Mouse (Mus musculus) CD4-positive, CD25-positive, alpha-beta regulatory T cell, adult 4 months (primary cell): ENCODE measurements around the gene Ccdc102a. TPM values are rescaled to one million over a fixed set of nuclear protein-coding genes. Genes with fewer than 3 reads are reported as not detected.
"Not testable (repeated sequence)": the region's sequence is repeated elsewhere in the genome, so short reads cannot be mapped to it uniquely, and the experiment has no call there.

Experiments used
- ATAC-seq: one replicate; pipeline ENCODE4 v1.8.0; 2017
- polyA plus RNA-seq, 2 experiments: library from polyadenylated mRNA; unstranded; fragments of 100-300 nt; shearing (Covaris generic); gene quantifications; one replicate each; pipeline ENCODE4 v1.2.1; 2017

Gene Ccdc102a
- polyA plus RNA-seq, 2 experiments from 2014 or later, result not detected

DNA sequence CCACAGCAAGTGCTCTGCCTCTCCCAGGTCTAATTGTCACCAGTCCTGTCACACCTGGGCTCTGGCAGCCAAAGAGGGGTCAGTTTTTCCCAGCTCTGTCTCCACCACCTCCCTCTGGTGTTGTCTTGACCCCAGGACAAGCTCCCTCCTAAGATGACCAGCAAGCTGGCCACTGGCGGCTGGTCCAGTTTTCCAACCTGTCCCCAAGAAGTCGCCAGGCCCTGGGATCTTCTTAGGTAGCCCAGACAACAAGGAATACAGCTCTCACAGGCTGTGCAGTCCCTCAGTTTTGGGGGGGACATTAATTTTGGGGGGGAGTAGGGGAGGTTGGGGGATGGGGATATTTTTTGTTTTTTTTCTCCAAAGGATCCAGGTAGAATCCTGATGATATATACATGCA is 45.3 kb downstream of the Ccdc102a start:
- ATAC-seq, result no peak

GRCm38 (mm10) chr8:94872156-94872555 is 45.7 kb downstream of the Ccdc102a start:
- ATAC-seq, result no peak

DNA sequence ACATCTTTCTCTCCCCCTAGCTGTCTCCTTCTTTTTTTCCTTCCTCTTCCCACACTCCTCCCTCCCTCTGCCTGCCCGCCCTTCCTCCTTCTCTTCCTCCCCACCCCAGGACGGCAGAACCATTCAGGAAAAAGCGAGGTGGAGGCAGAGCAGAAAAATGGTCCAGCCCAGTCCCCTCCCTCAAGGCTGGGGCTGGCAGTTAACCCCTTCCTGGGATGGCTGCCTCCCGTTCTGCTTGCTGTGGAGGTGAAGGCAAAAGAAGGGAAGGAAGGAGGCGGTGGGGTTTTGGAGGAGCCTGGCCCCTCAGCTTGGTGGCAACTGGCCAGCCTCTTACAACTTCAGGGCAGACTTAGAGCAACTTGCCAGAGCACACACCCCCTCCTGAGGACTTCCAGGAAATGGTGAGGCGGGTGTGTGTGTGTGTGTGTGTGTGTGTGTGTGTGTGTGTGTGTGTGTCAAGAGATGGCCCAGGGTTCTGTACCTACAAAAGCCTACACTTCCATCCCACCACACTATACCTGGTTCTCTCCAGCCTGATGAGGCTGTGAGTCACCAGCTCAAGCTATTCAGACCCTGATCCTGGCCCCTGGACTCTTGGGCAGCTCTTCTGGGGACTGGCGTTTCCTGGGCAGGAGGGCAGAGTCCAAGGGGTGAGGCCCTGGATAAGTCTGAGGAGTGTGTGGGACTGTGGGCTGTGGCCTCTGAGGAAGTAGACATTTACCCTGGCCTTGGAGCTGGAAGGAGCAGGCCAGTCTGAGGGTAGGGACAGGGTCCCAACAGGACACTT is 46.6 kb downstream of the Ccdc102a start:
- peak; percentile 56 for ATAC-seq

DNA sequence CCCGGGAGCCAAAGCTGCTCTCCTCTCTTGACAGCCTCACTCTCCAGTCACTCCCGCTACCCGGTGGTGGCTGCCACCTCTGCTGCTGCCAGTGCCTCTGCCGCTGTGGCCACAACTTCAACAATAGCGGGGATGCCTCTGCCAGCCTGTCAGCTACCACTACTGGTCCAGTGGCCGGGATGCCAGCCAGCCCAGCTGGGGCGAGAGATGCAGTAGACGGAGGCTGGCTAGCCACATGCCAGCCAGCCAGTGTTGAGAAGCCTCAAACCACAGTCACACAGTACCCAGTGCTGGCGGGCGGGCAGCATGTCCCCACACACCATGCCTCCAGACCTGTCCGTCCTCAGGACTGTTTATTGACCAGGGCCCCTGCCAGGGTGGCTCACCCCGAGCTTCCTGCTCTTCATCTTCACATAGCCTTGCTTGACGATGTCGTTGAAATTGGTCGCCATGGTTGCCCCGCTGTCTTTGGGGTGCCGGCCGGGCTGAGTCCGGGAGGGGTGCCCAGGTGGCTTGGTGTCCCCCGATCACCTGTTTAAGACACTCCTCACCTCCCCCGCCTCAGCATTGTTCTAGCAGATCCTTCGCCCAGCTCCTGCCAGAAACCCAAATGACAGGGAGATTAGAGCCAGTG is 47.3 kb downstream of the Ccdc102a start:
- ATAC-seq, result peak; percentile 33

- no peak for ATAC-seq
Measured at GRCm38 (mm10) chr8:94870003-94870402, 47.9 kb downstream of the Ccdc102a start.

- no peak for ATAC-seq
Measured at GRCm38 (mm10) chr8:94869146-94869545, 48.8 kb downstream of the Ccdc102a start.

GRCm38 (mm10) chr8:94866921-94867320 is 51.0 kb downstream of the Ccdc102a start:
- ATAC-seq, result no peak

DNA sequence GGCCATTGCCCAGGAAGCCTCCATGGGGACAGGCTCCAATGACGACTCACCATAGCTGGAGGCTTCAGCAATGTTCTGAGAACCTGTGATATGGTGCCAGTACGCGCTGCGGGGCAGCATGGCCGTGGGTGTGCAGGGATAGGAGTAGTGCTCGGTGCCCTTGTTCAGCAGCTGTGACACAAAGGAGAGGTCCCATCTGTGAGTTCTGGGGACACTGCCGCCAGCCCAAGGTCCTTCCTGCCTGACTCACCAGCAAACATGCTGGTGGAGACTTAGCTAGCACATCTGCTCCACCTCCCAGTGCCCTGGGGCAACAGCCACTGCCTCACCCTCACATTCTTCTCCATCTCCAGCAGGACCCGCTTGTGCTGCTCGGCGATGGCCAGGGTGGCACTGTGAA is 52.6 kb downstream of the Ccdc102a start:
- ATAC-seq, result no peak

DNA sequence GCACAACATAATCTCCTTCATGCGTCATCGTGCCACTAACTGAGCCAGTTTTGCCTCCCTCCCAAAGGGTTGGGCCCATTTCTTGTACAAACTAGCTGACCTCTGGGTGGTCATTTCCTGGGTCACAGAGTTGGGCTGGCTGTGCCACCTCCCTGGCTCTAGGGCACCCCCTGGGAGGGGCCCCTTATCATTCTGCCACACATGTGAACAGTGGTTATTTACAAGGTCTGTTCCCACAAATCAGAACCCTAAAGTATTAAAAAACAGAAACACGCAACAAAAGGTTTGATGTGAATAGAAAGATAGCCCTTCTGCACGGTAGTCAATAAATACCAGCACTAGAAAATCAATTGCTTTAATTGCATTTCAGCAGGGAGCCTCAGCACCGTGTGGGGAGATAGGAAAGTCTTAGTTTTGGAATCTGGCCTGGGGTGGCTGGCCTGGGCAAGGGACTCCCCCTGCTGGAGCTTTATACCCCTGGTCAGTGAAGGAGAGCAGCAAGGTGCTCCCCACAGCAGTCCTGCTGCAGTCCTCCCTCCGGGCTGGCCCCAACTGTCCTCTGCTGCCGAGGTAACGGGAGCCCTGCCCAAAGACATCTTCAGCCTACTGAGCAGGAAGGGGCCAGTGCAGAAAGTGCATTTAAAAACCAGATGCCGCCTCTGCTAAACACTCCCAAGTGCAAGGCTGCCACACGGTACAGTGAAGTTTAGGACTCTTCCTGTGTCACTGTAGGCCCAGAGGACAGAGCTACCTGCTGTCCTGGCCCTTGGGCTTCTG is 53.8 kb downstream of the Ccdc102a start:
- ATAC-seq, result no peak

DNA sequence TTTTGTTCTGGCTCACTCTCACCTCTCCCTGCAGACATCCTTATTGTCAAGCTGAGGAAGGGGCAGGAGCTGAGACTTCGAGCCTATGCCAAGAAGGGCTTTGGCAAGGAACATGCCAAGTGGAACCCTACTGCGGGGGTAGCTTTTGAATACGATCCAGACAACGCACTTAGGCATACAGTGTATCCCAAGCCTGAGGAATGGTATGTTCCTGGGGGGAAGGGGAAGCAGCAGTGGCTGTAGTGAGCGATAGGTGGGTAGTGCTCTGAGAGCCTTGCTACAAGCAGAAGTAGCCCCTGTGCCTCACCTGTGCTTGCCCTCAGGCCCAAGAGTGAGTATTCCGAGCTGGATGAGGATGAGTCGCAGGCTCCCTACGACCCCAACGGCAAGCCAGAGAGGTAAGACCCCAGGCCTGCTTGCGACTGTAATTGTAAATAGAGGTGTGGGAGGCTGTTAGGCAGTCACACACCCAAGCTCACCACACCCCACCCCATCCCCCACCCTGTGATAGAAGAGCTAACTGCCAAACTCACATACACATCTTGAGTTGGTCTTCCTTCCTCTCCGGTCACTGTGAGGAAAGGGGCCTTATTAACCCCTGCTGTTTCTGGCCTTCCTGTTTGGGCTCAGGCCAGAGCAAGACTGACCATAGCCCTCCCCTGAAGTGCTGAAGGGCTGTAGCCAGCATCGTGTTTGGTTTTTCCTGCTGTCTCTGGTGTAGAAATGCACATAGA is 55.2 kb downstream of the Ccdc102a start:
- ATAC-seq, result no peak

GRCm38 (mm10) chr8:94861352-94861910 is 56.5 kb downstream of the Ccdc102a start:
- peak; percentile 56 for ATAC-seq

- ATAC-seq, result peak; percentile 85
Measured at GRCm38 (mm10) chr8:94857346-94858173, 60.3 kb downstream of the Ccdc102a start, which contains the start of gene Polr2c. TSS of gene Polr2c (plus strand) at chr8:94857450.

GRCm38 (mm10) chr8:94857011-94857345 is 60.9 kb downstream of the Ccdc102a start:
- ATAC-seq, result peak; percentile 24

DNA sequence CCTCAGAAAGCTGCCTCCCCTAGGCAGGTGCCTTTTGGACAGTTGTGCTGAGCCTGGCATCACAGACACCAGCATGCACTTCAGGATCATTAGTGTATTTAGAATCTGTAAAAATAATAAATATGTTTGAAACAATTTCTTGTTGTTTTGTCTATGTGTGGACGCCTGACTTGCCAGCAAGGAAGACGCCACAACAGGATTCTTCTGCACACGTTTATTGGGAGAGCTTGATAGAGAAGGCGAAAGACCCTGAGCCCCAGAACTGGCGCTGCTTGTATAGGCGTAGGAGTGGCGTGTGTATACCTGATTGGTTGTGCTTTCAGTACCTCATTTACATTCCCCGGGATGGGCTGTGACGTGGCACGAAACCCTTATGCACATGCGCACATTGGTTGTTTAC is 63.1 kb downstream of the Ccdc102a start:
- ATAC-seq, result not testable (repeated sequence)

Other genes starting within 250 kb of the Ccdc102a start
- under 1 TPM in 1 of 2 experiments, not detected in 1; 0.47 TPM for gene Pllp, start 221.8 kb downstream of the Ccdc102a start, polyA plus RNA-seq
- not detected for gene Ccl22, start 172.5 kb downstream of the Ccdc102a start, polyA plus RNA-seq
- not detected for gene Cx3cl1, start 146.1 kb downstream of the Ccdc102a start, polyA plus RNA-seq
- gene Ccl17, start 107.6 kb downstream of the Ccdc102a start, polyA plus RNA-seq, result not detected
- gene Coq9, start 79.8 kb downstream of the Ccdc102a start, polyA plus RNA-seq, result 10 to 100 TPM; 45.6 to 67.5 TPM
- 100 to 1,000 TPM in 1 of 2 experiments, 10 to 100 TPM in 1; 79.2 to 108 TPM for gene Ciapin1, start 79.7 kb downstream of the Ccdc102a start, polyA plus RNA-seq
- 100 to 1,000 TPM in 1 of 2 experiments, 10 to 100 TPM in 1; 87.2 to 106 TPM for gene Polr2c, start 60.6 kb downstream of the Ccdc102a start, polyA plus RNA-seq
- 1 to 10 TPM in 1 of 2 experiments, under 1 TPM in 1; 0.92 to 1.1 TPM for gene Dok4, start 41.8 kb downstream of the Ccdc102a start, polyA plus RNA-seq
- 1 to 10 TPM in 1 of 2 experiments, under 1 TPM in 1; 0.97 to 1.4 TPM for gene Adgrg5, start 5.6 kb upstream of the Ccdc102a start, polyA plus RNA-seq
- 1 to 10 TPM; 4.6 to 8.4 TPM for gene Adgrg1, start 56.7 kb upstream of the Ccdc102a start, polyA plus RNA-seq
- gene Adgrg3, start 99.6 kb upstream of the Ccdc102a start, polyA plus RNA-seq, result under 1 TPM in 1 of 2 experiments, not detected in 1; 0.51 TPM
- not detected for gene Drc7, start 137.0 kb upstream of the Ccdc102a start, polyA plus RNA-seq
- 10 to 100 TPM; 13.6 to 21.3 TPM for gene Katnb1, start 163.1 kb upstream of the Ccdc102a start, polyA plus RNA-seq